Comparison of ENCODE assay signal across 7 mouse cellular contexts in genomic region chr6:17725841-17726460, GRCm38 (mm10). TPM values are rescaled to one million over a fixed set of nuclear protein-coding genes. Genes with fewer than 3 reads are reported as not detected.
DNase-seq lines count a peak whose midpoint lies in the region; ATAC-seq and TF ChIP-seq lines count a peak whose summit lies in the region.

No protein-coding gene starts in this region.

- no peaks in the 10 kb centered on the region for H3K4me1 ChIP-seq in hindbrain, postnatal 0 days (ENCODE audit: insufficient read depth, low read length)
- H3K4me1 ChIP-seq in lung, postnatal 0 days (ENCODE audit: insufficient read depth, low read depth, low read length): no peaks in the 10 kb centered on the region; the same call in 1 of the 2 replicates

- no peaks in the 10 kb centered on the region for H3K9me3 ChIP-seq in hindbrain, postnatal 0 days (ENCODE audit: low read length)
- no peaks in the 10 kb centered on the region for H3K9me3 ChIP-seq in lung, postnatal 0 days (ENCODE audit: low read length)

- no peak overlapping the region for H3K4me2 ChIP-seq in hindbrain, postnatal 0 days (ENCODE audit: low read depth, low read length)
- peak overlapping the region; percentile 40 for H3K4me2 ChIP-seq in lung, postnatal 0 days (replicated peaks; ENCODE audit: low read depth, low read length)

- no peaks in the 10 kb centered on the region for H3K36me3 ChIP-seq in hindbrain, postnatal 0 days (ENCODE audit: insufficient read depth, low read length)
- no peaks in the 10 kb centered on the region for H3K36me3 ChIP-seq in lung, postnatal 0 days (ENCODE audit: insufficient read depth, low read length)

- no peak overlapping the region for H3K9ac ChIP-seq in hindbrain, postnatal 0 days (replicated peaks; ENCODE audit: low read length)
- H3K9ac ChIP-seq in lung, postnatal 0 days (replicated peaks; ENCODE audit: low read depth): no peak overlapping the region; the same call in 1 of the 2 replicates

- ATAC-seq in frontal cortex, adult (ENCODE audit: low TSS enrichment): peak; percentile 74
- ATAC-seq in hindbrain, postnatal 0 days: peak; percentile 74; the same call in 1 of the 2 replicates
- peak; percentile 84 for ATAC-seq in lung, postnatal 0 days

- no peak for TF ChIP-seq EP300 in lung, postnatal 0 days (IDR thresholded peaks at IDR 0.05)

- 43% methylated on average over 7 of the region's 7 CpGs for WGBS in hindbrain, postnatal 0 days
- 26% methylated on average over 7 of the region's 7 CpGs for WGBS in lung, postnatal 0 days

- TF ChIP-seq CTCF in hindbrain, postnatal 0 days (IDR thresholded peaks at IDR 0.05; ENCODE audit: low read depth): peak; percentile 93
- TF ChIP-seq CTCF in lung, postnatal 0 days (IDR thresholded peaks at IDR 0.05): peak; percentile 95

- H3K27me3 ChIP-seq in hindbrain, postnatal 0 days (ENCODE audit: insufficient read depth, low read length): no peaks in the 10 kb centered on the region
- no peaks in the 10 kb centered on the region for H3K27me3 ChIP-seq in lung, postnatal 0 days (replicated peaks; ENCODE audit: insufficient read depth, low read length)

- H3K27ac ChIP-seq in hindbrain, postnatal 0 days: no peak overlapping the region
- H3K27ac ChIP-seq in lung, postnatal 0 days (ENCODE audit: low read length): no peak overlapping the region

- no peak overlapping the region for H3K4me3 ChIP-seq in hindbrain, postnatal 0 days (ENCODE audit: low read length)
- H3K4me3 ChIP-seq in lung, postnatal 0 days (ENCODE audit: low read depth, low read length): peak overlapping the region; percentile 20; the same call in 1 of the 2 replicates

- peak; percentile 48 for DNase-seq in ZHBTc4 (ENCODE audit: low read depth, low spot score)
- peak; percentile 68 for DNase-seq in cerebellum, adult 9-11 months
- peak; percentile 85 for DNase-seq in hindbrain, postnatal 0 days (ENCODE audit: low spot score)
- peak; percentile 53 to 76 for DNase-seq in layer of hippocampus, postnatal 14 days (ENCODE audit: low spot score in 2 of 2)
- peak; percentile 89 for DNase-seq in lung, postnatal 0 days (ENCODE audit: low spot score)
- peak; percentile 43 for DNase-seq in retina, postnatal 7 days (ENCODE audit: low read depth, low spot score)

RNA-seq across cellular contexts. Expression of gene St7, which starts 33.2 kb away (rescaled TPM):
- total RNA-seq in hindbrain, postnatal 0 days (2014; rRNA removed): 67.4 and 71.7 TPM in 2 replicates
- polyA plus RNA-seq in hindbrain, postnatal 0 days (2015; fragmentation: Nextera tagmentation; extraction: Ambion mirVana): 35.8 and 36.8 TPM in 2 replicates
- 10 to 100 TPM; 40.8 to 42.2 TPM for total RNA-seq in layer of hippocampus, postnatal 14 days (2021)
- polyA plus RNA-seq in lung, postnatal 0 days (2015; fragmentation: Nextera tagmentation; extraction: Ambion mirVana): 23.7 and 24.5 TPM in 2 replicates
